Mouse (Mus musculus) G1E (cell line): ENCODE data around the gene Sema5b.

Experiments used
- CTCF ChIP-seq: IDR thresholded peaks from 2 replicates; pipeline ENCODE4 v1.5.1; 2012; ENCODE audit warnings: low read depth, low read length, inconsistent platforms, mixed read lengths
- GATA1 ChIP-seq: IDR thresholded peaks from 2 replicates; pipeline ENCODE4 v1.6.1; 2012; ENCODE audit warnings: borderline replicate concordance, low read length, inconsistent platforms, mixed read lengths
- GATA2 ChIP-seq: IDR thresholded peaks from 2 replicates; pipeline ENCODE4 v1.6.1; 2012; ENCODE audit warnings: low read depth, low read length, inconsistent platforms, borderline replicate concordance
- TAL1 ChIP-seq: conservative IDR thresholded peaks from 2 replicates; pipeline ENCODE4 v1.6.1; 2012; ENCODE audit warnings: low read depth, low read length, inconsistent platforms, mixed read lengths

- TF ChIP-seq CTCF (no peak), GATA1 (no peak), TAL1 (no peak), GATA2 (no peak)
Measured at GRCm38 (mm10) chr16:35603729-35604522, 63.0 kb downstream of the Sema5b start.
